Mouse (Mus musculus): ENCODE results near the gene Cradd.

GRCm38 (mm10) chr10:95279459-95279858 lies 44.5 kb downstream of the Cradd start:
- no peak for TF ChIP-seq CTCF (conservative IDR thresholded peaks at IDR 0.05; ENCODE audit: low read length)
- no peak for TF ChIP-seq POU5F1 (IDR thresholded peaks at IDR 0.05; ENCODE audit: borderline replicate concordance, low read length)
- no peak for TF ChIP-seq NANOG (IDR thresholded peaks at IDR 0.05; ENCODE audit: borderline replicate concordance, low read length)

Measured in E14TG2a.4 (cell line).